Mouse (Mus musculus) megakaryocyte, embryonic 14.5 days (primary cell): ENCODE measurements around the gene Crcp.

Experiments used
- FLI1 ChIP-seq: IDR thresholded peaks from 2 replicates; pipeline ENCODE4 v1.6.1; 2012; ENCODE audit warnings: low read length, inconsistent platforms, mixed read lengths
- GATA1 ChIP-seq: IDR thresholded peaks from 3 replicates; pipeline ENCODE4 v1.6.1; 2012; ENCODE audit warnings: mixed read lengths, low read length, inconsistent platforms, borderline replicate concordance

GRCm38 (mm10) chr5:130043741-130044140 lies 14.7 kb downstream of the Crcp start:
- TF ChIP-seq GATA1 (no peak), FLI1 (no peak)
